Comparison of ENCODE assay signal across 8 mouse cellular contexts in the genomic region with DNA sequence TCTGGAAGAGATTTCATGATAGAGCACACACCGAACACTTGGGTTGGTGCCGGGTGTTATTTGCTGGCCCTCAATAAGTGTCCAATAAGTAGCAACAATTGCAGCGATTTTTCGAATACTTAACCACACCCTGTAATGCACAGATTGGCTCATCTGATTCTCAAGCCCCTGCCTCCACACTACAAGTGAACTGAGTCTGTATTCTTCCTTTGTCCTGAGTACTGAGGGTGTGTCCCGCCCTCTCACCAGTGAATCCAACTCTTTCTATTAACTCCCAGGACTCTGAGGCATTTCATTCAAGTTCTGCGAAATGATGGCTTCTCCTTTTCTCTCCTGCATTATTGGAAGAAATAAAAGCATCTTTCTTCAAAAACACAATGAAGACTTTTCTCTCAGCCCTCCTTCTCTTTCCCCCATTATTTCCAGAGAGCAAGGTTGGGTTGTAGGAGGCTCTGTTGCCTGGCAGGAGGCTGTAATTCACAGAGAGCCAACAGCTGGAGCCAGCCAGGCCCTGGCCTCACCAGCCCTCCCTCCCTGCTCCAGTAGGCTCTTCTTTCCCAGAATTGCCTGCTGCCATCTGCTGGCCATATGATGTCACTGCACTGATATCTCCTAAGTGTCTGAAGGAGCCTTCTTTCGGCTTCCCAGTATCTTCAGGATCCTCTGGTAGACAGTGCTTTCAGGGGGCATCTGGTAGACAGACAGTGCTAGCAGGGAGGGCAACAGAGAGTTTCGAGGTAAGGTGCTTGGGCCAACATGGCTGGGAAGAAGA. TPM values are rescaled to one million over a fixed set of nuclear protein-coding genes. Genes with fewer than 3 reads are reported as not detected.
DNase-seq lines count a peak whose midpoint lies in the region; ATAC-seq and TF ChIP-seq lines count a peak whose summit lies in the region.

No protein-coding gene starts in this region.

- TF ChIP-seq POLR2A in cortical plate, adult 2 months (IDR thresholded peaks at IDR 0.05; ENCODE audit: extremely low read depth, insufficient read depth, low read length): no peak

- no peak overlapping the region for H3K4me3 ChIP-seq in cortical plate, adult 2 months (ENCODE audit: insufficient read depth, low read length)

- peak; percentile 93 for DNase-seq in adipocyte (ENCODE audit: low spot score)
- peak; percentile 82 for DNase-seq in gastrocnemius, postnatal 10 days
- peak; percentile 80 for DNase-seq in induced T-regulatory cell, adult 2 months (ENCODE audit: low read depth)
- DNase-seq in left cerebral cortex, adult 8-10 months (ENCODE audit: low spot score in 2 of 2): peak; percentile 71 to 74
- DNase-seq in right cerebral cortex, adult 2 months (ENCODE audit: low spot score in 2 of 2): peak; percentile 88 to 93
- peak; percentile 52 for DNase-seq in urinary bladder, postnatal 10 days (ENCODE audit: low spot score)

- peaks cover 4% of the 10 kb centered on the region for H3K4me1 ChIP-seq in cortical plate, adult 2 months (ENCODE audit: control insufficient read depth, insufficient read depth, low read length)

- peak; percentile 91 for TF ChIP-seq CTCF in cortical plate, adult 2 months (IDR thresholded peaks at IDR 0.05; ENCODE audit: extremely low read depth, insufficient read depth, low read length)

- peak; percentile 99 for ATAC-seq in megakaryocyte, adult 5-6 weeks (ENCODE audit: poor library complexity, severe bottlenecking)

- no peak overlapping the region for H3K27ac ChIP-seq in cortical plate, adult 2 months (ENCODE audit: insufficient read depth, low read length)

RNA-seq across cellular contexts. Expression of a gene that starts 46.7 kb away (rescaled TPM):
- 265 and 279 TPM in 2 replicates for polyA plus RNA-seq in cortical plate, adult 2 months (2012; rRNA removed)
- 100 to 1,000 TPM; 197 to 208 TPM for total RNA-seq in gastrocnemius, postnatal 10 days (2021)
- 100 to 1,000 TPM; 210 to 244 (median 232) TPM for total RNA-seq in left cerebral cortex, adult 8-10 months (2022)
- total RNA-seq in megakaryocyte, adult 5-6 weeks (2015): 348 and 402 TPM in 2 replicates
- total RNA-seq in megakaryocyte, adult 5-6 weeks (2017): 537 and 557 TPM in 2 replicates

RNA-seq across cellular contexts. Expression of a gene that starts 46.9 kb away (rescaled TPM):
- polyA plus RNA-seq in cortical plate, adult 2 months (2012; rRNA removed): 26.4 and 27.5 TPM in 2 replicates
- 10 to 100 TPM; 22.0 to 27.4 TPM for total RNA-seq in gastrocnemius, postnatal 10 days (2021)
- total RNA-seq in left cerebral cortex, adult 8-10 months (2022): 10 to 100 TPM; 42.0 to 51.7 (median 48.7) TPM
- total RNA-seq in megakaryocyte, adult 5-6 weeks (2015): 9.0 and 10.5 TPM in 2 replicates
- 9.8 and 10.9 TPM in 2 replicates for total RNA-seq in megakaryocyte, adult 5-6 weeks (2017)
